Mouse (Mus musculus): Measurements from ENCODE around the gene Gm10065.
"Not testable (repeated sequence)": the region's sequence is repeated elsewhere in the genome, so short reads cannot be mapped to it uniquely, and the experiment has no call there.

Gene Gm10065

DNA sequence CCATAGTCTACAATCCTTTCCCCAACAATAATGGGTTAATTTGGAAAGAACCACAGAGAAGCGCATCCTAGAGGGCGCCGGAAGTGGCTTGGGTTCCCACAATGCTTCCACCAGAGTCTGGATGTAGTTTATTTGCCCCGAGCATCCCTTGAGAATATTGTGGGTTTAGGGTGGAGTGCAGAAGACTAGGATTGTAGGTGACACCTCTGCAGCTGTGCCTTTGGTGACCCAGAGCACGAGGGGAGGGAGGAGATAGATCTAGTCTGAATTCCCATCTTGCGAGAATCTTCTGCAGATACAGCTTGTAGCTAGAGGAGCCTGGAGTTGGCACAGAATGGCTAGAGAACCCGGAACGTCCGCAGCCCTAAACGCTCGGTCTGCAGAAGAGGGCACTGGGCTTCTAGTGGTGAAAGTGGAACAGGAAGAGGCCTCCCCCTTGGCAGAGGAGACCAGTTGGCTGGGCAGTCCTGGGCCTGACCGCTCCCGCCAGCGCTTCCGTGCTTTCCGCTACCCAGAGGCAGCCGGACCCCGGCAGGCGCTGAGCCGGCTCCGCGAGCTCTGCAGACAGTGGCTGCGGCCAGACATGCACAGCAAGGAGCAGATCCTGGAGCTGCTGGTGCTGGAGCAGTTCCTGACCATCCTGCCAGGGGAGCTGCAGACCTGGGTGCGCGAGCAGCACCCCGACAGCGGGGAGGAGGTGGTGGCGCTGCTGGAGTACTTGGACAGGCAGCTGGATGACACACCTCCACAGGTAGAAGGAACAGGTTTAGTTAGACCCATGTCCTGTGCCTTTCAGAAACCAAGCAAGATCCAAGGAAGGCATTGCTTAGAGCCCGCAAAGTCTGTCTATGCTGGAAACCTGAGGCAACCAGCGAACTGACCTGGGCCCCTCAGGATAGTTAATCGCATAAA, at the start of gene Gm10065, which contains the start of gene Zkscan4:
Gene Gm10065 (minus strand): TSS at position 683 of the 912 bp plus-strand sequence.
Gene Zkscan4 (plus strand): TSS at position 149 of the 912 bp plus-strand sequence.
- DNase-seq, result not testable (repeated sequence)

DNA sequence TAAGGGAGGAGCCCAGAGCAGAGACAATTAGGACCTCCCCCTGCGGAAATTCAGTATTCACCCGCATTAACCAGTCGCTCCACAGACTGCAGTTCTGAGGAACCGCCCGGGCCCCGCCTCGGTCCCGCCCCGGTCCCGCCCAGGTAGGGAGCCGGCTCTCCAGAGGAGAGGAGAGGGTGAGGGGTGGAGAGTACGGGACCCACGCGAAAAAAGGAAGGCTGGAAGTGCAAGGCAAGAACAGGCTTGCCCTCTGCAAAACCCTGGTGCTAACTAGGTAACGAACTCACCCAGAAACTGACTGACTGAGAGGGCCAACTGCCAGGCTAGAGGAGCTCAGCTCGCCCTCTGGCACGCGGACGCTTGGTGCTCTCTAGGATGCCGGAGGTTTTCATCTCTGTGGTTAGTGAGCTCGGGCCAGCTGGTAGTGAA, 27.0 kb upstream of the Gm10065 start:
- DNase-seq, result peak; percentile 83

DNA sequence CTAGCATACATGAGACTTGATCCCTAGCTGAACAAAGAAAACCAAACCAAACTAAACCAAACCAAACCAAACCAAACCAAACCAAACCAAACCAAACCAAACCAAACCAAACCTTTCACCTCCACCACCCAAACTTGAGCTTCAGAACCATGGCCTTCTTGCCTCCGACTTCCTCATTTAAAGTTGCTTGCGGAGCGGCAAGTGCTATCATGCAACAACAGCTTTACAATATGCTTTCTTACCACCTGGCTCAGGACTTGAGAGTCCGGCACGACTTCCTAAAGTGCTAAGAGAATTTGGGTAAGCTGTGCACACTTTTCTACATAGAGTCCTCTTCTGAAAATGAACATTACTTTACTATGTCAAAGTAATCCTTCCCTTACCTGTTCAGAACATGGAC, 23.1 kb upstream of the Gm10065 start:
- DNase-seq, result no peak

DNA sequence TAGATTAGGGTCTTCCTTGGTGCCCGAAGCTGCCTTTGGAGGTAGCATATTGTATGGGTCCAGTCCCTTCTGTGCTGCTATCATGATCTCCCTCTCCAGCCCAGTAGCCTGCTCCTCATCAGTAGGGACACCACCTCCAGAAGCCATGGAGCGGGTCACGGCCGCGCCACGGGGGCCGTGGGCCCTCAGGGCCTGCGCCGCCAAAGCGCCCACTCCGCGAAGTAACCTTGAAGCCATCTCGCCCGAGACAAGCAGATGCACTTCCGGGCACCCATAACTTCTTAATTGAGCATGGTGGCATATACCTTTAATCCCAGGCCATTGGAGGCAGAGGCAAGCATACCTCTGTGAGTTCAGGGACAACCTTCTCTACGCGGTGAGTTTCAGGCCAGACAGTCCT, 21.9 kb upstream of the Gm10065 start, which contains the start of gene Gm11273:
Gene Gm11273 (minus strand): TSS at position 237 of the 400 bp plus-strand sequence.
- not testable (repeated sequence) for DNase-seq

DNA sequence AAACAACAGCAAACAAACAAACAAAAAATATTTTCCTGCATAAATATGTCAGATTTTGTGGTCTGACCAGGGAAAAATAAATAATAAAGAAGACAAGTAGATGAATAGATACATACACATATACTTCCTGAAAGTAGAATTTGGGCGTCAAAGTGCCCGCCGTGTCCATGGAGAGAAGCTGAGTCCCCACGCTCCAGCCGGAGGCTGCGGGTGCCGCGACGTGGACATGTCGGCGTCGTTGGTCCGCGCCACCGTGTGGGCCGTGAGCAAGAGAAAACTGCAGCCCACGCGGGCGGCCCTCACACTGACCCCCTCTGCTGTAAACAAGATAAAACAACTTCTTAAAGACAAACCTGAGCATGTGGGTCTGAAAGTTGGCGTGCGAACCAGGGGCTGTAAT, 15.8 kb upstream of the Gm10065 start, which contains the start of gene AK157302:
Gene AK157302 (plus strand): TSS at position 144 of the 400 bp plus-strand sequence.
- DNase-seq, result no peak

DNA sequence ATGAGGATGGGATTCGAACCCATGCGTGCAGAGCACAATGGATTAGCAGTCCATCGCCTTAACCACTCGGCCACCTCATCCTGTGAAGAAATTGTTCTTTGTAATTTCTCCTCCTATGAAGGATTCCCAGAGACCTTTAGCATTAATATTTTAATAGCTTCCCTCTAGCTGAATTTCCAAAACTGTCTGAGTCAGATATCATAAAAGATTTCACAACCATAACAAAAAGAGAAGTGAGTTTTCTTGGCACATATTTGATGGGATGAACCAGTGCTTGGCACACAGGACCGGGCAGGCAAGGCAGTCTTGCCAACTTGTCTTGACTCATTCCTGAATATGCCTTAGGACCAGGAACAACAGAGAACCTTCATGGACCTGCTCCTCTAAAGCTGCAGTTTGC, 13.6 kb upstream of the Gm10065 start:
- no peak for DNase-seq

DNA sequence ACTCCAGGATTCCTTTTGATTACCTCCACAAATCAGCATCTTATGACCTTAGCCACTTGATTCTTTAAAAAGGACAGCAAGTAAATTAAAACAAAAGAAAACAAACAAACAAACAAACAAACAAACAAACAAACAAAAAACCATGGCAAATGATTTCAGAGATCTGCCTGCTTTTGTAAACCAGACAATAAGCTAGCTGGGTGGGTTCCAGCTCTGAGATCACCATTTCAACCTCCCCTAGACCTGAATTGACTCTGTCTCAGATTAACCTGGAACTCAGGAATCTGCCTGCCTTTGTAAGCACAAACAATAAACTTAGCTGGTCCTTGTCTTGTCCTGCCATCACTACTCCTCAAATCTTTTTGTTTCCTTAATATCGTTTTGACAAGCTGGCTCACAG, 7.6 kb upstream of the Gm10065 start:
- no peak for DNase-seq

DNA sequence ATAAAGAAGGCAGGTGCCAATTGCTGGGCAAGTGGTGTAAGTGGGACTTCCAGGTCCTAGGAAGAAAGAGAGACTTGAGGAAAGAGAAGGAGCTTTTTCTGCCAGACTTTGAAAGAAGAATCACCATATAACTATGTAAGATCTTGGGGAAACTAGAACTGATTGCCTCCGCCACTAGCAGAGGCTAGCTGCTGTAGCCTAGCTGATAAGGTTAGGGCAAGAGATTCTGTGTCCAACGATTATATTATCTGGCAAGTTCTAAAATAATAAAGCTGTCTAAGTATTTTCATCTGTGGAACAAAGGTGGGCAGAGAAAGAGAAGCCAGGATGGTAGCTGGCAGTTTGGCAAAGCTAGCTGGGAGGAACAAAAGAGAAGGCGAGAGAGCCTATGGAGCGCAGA, 6.8 kb downstream of the Gm10065 start:
- no peak for DNase-seq

DNA sequence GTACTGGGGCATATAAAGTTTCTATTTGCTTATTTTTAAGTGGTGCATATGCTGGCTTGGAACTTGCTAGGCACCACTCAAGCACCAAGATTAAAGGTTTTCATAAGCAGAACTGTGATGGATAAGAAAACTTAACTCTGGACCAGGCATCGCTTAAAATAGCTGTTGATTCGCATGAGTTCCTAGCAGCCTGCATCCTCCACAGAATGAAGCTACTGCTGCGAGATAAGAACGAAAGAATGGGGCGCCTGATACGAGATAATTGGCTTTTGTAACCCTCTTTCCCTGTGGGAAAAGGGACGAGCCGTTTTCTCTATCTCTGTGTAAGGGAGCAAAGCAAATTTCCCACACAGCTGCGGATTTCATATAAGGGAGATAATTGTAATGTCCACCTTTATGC, 10.1 kb downstream of the Gm10065 start:
- DNase-seq, result no peak

DNA sequence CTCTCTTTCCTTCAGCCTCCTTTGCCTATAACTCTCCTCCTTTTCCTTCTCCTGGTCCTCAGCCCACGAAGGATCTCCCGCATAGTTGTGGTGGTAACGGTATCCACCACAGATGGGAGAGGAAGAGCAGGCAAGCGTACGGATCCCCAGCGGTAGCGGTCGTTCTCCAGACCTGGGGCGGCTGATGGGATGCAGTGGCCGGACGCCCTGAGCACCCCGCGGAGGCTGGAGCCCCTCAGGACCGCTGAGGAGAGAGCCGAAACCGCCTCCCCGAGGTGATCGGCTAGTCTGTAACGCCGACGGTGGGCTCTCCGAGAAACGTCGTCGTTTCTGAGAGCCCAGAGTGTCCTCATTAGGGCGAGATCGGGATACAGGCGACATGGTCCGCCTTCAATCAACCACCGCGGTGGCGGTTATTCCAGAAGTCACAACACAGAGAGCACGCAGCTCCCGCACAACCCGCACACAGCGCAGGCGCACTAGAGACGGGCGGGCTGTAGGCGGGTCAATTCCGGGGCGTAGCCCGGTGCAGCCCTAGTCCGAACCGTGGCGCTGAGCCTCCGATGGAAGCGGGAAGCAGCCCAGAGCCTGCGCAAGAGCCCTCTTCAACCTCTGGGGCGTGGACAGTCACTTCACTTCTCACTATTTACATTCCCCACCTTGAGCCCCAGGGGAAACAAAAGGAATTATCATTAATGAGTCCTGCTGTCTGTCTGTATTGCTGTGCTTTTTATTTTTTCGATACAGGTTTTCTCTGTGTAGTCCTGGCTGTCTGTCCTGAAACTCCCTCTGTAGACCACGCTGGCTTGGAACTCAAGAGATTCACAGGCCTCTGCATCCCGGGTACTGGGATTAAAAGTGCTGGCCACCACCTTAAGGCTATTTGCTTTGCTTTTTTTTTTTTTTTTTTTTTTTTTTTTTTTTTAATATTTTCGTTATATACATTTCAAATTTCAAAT, 10.9 kb downstream of the Gm10065 start, which contains the start of gene Nkapl:
Gene Nkapl (minus strand): TSS at position 449 of the 959 bp plus-strand sequence.
- DNase-seq, result peak; percentile 64 to 72

DNA sequence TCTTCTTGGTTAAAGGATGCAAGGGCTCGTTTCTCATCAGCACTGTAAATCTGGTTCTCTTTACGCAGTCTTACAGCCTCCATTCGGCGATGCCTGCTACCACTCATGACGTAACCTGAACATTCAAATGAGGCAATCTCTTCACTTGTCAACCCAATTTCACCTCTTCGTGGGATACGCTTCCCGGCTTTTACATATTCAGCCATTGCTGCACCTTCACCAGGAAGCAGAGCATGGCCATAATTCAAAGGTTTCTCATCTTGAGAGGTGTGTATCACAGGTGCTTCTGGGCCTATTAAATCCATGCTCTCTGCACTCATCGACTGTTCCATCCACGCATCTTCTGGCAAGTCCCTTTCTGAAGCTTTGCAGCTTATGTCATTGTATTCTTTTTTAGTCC, 11.9 kb downstream of the Gm10065 start:
- DNase-seq, result no peak

DNA sequence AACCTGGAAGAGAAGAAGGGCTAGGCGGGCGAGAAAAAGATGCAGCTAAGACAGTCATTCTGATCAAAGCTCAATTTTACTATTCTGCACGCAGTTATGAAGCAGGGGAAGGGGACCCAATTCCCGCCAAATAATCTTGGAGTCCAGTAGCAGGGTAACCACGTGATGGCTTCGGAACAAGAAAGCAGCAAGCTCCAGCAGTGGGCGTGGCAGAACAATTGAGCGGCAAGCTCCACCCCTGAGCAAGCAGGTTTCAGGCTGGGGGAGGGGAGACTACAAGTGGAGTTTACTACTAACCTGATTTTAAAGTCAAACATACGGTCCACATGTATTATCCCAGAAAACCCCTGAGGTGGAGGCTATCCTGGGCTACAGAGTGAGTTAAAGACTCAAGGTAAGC, 16.7 kb downstream of the Gm10065 start:
- DNase-seq, result not testable (repeated sequence)

DNA sequence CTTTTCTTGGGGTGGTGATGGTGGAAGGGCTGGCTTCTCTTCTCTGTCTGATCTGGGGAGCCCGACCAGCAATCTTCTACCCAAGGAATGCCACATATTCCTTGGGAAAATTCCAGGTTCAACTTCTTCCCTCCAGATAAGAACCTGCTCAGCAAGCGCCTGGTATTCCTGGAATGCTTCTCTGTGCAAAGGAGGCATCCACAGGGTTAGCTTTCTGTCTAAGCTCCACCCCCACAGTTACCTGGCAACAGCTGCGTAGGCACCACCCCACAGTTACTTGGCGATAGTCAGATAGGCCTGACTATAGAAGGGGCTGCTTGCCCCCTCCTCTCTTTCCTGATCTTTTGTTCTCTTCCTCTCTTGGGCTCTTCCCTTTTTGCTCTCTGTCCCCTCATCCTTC, 22.9 kb downstream of the Gm10065 start:
- DNase-seq, result no peak

DNA sequence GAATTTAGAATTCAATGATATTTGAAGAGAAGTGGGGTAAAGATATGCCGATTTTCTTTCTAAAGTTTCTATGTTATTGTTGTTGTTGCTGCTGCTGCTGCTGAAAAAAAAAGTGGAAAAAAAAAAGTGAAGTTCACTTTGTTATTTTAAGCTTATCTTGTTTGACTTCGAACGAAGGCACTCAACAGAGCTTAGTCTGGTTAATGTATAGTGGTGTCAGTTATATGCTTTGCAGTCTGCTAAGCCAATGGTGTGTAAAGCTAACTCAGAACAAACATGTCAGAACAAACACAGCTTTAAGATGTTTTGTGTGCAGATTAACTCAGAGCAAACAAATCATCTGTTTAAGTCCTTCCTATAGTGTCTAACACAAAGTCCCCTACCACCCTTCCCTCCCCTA, 25.1 kb downstream of the Gm10065 start:
- DNase-seq, result no peak

DNA sequence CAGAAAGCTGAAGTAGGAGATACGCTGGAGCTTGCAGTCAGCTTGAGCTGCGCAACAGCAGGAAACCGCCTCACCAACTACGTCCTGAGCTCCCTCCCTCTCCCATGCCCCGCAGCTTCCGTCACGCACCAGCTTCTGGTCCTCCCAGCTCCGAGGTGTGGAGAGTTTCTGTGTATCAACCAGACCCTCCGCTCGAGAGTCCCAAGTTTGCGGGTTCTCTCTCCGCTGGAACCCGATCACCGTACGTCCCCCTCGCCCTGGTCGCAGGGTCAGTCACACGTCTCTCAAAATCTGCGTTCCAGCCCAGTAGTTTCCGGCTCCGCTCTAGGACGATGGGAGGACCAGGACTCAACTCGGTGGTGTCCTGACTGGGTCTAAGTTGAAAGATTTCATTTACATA, 25.8 kb downstream of the Gm10065 start, which contains the start of gene Zscan26:
Gene Zscan26 (minus strand): TSS at position 282 of the 400 bp plus-strand sequence.
- peak; percentile 86 to 87 for DNase-seq

DNA sequence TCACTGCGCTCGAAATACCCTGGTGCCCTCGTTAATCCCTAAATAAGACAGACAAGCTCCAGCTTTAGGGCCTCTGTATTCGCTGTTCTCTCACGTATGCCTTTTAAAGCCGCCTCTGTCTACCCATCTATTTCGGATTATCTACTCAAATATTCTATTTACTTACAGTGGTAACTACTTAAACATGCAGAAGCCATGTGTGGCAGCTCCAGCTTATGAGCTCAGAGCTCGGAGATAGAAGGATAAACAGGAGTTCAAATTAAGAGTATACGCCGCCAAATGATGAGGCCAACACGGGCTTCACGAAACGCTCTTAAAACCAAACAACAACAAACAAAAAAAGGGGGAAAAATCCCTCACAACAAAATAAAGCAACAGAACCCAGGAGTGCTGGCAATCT, 26.2 kb downstream of the Gm10065 start:
- DNase-seq, result no peak

DNA sequence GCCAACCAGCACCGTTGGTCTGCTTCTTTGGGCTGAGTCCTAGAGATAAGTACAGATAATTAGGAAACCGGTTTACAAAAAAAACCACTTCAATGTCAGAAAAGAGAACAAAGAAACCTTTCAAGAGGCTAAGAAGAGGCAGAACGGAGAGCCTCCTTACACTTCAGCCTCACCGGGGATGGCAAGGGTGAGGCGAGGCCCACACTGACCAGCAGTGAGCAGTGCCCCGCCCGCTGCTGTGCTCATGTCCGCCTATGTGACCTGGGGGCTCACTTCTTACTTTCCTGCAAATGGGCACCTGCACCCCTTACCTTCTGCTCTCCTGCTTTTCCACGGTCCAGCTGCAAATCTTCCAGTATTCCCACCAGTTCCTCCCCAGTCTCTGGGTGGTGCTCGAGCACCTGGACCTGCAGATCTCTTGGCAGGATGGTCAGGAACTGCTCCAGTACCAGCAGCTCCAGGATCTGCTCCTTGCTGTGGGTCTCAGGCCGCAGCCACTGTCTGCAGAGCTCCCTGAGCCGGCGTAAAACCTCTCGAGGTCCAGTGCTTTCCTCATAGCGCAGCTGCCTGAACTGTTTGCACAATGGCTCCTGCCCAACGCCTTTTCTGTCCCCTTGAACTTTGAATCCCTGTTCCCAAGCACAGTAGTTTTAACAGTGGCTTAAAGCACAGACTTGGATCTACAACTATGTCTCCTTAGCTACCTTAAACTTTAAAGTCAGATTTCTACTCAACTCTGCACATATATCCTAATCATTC, 31.2 kb downstream of the Gm10065 start:
- no peak for DNase-seq

DNA sequence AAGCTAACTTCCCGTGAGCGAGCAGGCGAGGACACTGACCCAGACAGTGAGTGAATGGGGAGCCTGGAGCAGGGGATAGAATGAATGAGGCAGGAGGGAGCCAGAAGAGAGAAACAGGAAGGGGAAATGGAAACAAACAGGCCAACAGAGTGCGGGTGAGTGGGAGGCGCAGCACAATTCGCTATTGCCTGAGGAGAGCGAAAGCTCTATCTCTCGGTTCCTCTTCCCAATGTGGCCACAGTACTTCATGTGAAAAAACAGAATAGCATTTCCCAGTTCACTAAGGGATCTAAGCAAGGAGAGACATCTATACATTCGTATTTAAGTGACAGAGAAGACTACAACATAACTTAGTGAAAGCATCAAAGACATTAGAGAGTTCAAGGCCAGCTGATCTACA, 32.4 kb downstream of the Gm10065 start:
- no peak for DNase-seq

DNA sequence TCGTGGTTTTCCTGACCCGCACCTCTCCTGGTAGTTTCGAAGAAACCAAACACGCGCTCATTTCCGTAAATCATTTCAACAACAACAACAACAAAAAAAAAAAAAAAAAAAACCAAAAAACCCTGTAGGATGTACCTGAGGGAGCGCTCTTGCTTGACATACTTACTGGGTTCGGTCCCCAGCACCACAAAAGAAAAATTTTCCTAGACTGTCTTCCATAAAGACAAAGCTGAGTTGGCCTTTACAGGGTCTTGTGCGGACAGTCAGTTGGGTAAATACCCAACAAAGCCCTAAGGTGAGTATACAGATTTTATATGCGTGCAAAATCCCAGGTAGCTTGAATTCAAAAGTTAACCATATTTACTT, 38.1 kb downstream of the Gm10065 start:
- DNase-seq, result no peak

DNA sequence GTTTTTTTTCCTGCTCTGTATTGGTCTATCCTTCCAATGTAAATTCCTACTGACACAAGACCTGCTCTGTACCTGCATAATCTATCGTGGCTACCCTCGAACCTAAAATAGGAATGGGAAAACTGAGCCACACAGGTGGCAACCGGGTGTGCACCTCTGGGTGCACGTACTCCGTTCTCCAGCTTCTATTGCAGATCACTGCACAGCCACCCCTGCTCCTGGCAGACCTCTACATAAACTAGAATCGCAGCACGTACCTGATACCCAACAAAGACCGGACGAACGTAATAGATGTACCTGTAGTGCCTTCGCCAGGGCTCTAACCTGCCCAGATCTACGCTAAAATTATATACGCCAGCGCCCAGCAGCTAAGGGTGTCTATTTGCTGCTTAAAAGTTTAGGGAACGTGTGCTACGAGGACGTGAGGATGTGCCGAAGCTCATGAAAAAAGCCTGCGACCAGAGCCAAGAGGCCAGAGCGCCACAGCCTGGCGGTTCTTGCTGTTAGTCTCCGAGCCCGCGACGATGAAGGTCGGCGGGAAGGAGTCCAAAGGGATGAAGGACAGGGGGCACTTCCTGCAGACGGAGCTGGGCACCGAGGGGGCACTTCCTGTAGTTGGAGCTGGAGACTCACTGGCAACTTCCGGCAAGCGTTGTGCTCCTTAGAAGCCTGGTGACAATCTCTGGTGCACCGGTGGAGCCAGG, 38.6 kb downstream of the Gm10065 start, which contains the start of gene Pgbd1:
Gene Pgbd1 (minus strand): TSS at position 556 of the 704 bp plus-strand sequence.
- DNase-seq, result peak; percentile 29 to 39

DNA sequence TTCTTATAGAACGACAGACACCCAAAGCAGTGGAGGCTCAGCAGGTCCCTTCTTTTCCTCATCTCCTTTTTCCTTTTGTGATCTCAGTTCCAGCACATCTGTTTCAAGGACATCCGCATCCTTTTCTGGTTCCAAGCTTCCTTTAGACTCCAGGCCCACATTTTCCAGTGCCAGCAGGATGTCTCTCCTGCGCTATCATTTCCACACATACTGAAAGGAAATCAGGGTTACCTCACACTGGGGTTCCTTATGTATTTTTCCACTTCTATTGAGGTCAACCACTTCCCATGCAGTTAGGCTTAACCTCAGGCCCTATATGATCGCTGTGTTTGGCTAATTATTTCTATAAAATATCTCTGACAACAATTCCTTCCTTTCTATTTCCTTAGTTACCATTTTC, 43.8 kb downstream of the Gm10065 start:
- DNase-seq, result no peak
